Mouse (Mus musculus): Measurements from ENCODE around the gene Pbx1.

DNA sequence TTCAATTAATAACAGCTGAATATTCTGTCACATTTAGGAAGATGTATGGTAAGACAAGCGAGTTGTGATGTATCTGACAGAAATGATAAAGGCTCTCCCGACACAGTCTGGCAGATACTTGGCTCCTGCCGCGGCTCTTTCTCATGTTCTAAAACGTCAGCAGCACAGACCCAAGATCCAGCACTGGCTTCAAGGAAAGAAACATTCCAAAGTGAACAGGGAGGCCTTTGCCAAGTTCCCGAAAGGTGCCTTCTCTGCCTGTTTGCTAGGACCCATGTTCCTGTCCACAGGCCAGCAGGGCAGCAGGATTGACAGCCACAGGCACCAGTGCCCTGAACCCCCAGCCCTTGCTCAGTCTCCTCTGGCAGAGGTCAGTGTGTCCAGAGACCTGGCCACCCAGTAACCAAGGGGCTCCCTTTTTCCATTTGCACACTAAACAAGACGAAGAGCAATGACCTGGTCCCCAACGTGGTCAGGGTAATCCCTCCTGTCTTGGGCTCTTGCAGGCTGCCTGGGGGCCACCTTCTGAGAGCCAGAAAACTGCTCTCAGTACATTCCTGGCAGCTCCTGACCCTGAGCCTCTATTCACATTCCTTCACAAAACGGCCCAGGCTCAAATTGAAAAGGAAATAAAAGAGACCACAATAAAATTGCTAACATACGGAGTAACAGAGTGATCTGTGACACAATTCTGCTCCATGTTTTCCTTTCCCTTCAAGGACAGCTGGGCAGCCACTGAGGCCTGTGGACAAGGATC is 184.9 kb downstream of the Pbx1 start:
- TF ChIP-seq GATA1 (IDR thresholded peaks at IDR 0.05; ENCODE audit: borderline replicate concordance, low read length) (no peak), FLI1 (IDR thresholded peaks at IDR 0.05; ENCODE audit: low read length) (no peak)
